Mouse (Mus musculus): Measurements from ENCODE around the gene Igdcc3. TPM values are rescaled to one million over a fixed set of nuclear protein-coding genes. Genes with fewer than 3 reads are reported as not detected.

Igdcc3 gene
- polyA plus RNA-seq, 1 experiment from 2014 or later: 230 TPM

DNA sequence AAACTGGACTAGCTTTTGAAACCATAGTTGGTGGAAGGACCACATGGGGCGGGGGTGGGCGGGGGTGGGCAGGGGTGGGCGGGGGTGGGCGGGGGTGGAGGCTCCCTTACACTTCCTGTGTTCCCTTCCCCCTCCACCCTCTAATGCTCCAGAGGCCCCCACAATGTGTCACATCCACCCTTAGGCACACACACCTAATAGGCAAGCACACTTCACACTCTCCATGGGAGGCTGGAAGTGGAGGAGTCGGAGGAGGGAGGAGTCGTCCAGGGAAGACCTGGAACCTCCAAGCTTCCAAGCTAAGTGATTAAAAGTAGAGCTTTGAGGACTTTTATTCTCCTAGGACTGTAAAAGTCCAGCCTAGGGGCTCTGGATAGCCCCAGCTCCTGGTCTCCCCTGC, 27.5 kb downstream of the Igdcc3 start:
- H3K27me3 ChIP-seq (ENCODE audit: low read depth, poor library complexity, severe bottlenecking): no peaks in the 10 kb centered on the region
- H3K36me3 ChIP-seq: peaks cover 45% of the 10 kb centered on the region
- peak overlapping the region; percentile 26 for H3K4me3 ChIP-seq
- peak overlapping the region; percentile 88 for H3K27ac ChIP-seq
- no peak for DNase-seq (ENCODE audit: low spot score)
- H3K9me3 ChIP-seq (replicated peaks): no peaks in the 10 kb centered on the region
- H3K4me1 ChIP-seq: peaks cover 91% of the 10 kb centered on the region
- 19% methylated on average over 6 of the region's 6 CpGs for WGBS

DNA sequence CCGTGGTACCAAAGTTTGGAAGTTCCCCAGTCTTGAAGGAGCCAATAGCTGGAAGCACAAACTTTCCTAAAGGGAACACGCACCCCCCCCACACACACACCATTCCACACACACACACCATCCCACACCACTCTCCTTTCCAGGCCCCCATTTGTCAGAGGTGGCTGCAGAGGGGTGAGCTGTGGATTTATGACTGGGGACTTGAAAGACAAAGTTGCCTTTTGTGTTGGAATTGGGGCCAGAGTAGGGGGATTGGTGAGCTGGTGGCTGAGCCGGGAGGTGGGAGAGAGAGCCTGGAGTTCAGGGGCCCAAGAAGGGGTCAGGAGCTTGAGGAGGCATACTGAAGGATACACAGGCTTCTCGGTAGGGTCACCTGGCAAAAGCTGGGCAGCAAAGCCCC, 28.0 kb downstream of the Igdcc3 start:
- Histone ChIP-seq H3K9me3 (replicated peaks) (no peaks in the 10 kb centered on the region), H3K27me3 (ENCODE audit: low read depth, poor library complexity, severe bottlenecking) (no peaks in the 10 kb centered on the region), H3K36me3 (peaks cover 47% of the 10 kb centered on the region), H3K4me3 (peak overlapping the region; percentile 26), H3K27ac (peak overlapping the region; percentile 88), H3K4me1 (peaks cover 91% of the 10 kb centered on the region)
- 15% methylated on average over 4 of the region's 4 CpGs for WGBS
- DNase-seq (ENCODE audit: low spot score): peak; percentile 69

DNA sequence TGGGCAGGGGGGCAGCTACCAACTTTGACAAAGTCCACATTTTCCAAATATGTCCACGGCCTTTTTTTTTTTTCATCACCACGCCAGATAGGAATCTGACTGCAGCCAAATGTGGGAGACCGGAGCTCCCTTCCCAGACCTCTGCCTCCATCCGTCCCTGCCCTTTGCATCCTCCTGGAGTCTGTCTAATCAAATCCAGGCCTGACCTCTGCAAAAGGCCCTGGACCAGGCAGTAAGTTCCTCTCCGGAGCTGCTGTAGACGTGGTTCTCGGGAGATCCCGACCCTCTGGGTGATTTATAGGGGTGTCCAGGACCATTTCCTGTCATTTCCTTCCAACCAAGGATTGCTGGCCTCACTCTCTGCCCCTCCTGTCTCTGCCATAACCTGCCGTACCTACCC, 31.7 kb downstream of the Igdcc3 start:
- H3K4me3 ChIP-seq: peak overlapping the region; percentile 24
- H3K4me1 ChIP-seq: peaks cover 95% of the 10 kb centered on the region
- peak overlapping the region; percentile 82 for H3K27ac ChIP-seq
- DNase-seq (ENCODE audit: low spot score): peak; percentile 72
- WGBS: 10% methylated on average over 9 of the region's 9 CpGs
- peaks cover 63% of the 10 kb centered on the region for H3K36me3 ChIP-seq
- H3K27me3 ChIP-seq (ENCODE audit: low read depth, poor library complexity, severe bottlenecking): no peaks in the 10 kb centered on the region
- H3K9me3 ChIP-seq (replicated peaks): no peaks in the 10 kb centered on the region

- Histone ChIP-seq H3K36me3 (peaks cover 80% of the 10 kb centered on the region), H3K4me1 (peaks cover 95% of the 10 kb centered on the region), H3K4me3 (peak overlapping the region; percentile 1), H3K27me3 (ENCODE audit: low read depth, poor library complexity, severe bottlenecking) (no peaks in the 10 kb centered on the region), H3K9me3 (replicated peaks) (no peaks in the 10 kb centered on the region), H3K27ac (peak overlapping the region; percentile 88)
- WGBS: 8% methylated on average over 5 of the region's 5 CpGs
- peak; percentile 65 for DNase-seq (ENCODE audit: low spot score)
Observed at GRCm38 (mm10) chr9:65175234-65175938, 34.4 kb downstream of the Igdcc3 start.

GRCm38 (mm10) chr9:65175939-65176871, 35.2 kb downstream of the Igdcc3 start:
- Histone ChIP-seq H3K9me3 (replicated peaks) (no peaks in the 10 kb centered on the region), H3K4me1 (peaks cover 96% of the 10 kb centered on the region), H3K27me3 (ENCODE audit: low read depth, poor library complexity, severe bottlenecking) (no peaks in the 10 kb centered on the region), H3K4me3 (peak overlapping the region; percentile 1; the same call in 1 of the 2 replicates), H3K36me3 (peaks cover 81% of the 10 kb centered on the region), H3K27ac (peak overlapping the region; percentile 88)
- DNase-seq (ENCODE audit: low spot score): peak; percentile 60
- WGBS: 27% methylated on average over 9 of the region's 9 CpGs

DNA sequence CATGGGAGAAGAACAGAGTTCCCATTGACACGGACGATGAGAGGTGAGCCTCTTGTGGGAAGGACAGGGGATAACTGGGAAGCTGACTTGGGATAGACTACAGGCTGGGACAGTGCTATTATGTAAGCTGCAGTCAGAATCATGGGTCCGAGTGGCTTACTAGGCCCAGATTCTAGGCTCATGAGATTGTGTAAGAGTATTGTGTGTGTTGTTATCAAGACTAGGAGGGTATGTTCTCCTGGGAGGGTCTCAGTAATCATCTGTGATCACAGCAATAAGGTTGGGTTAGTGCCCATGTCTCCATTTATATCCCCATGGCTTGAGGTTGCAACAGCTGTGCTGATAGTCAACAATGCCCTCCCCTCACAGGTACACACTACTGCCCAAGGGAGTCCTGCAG, 36.5 kb downstream of the Igdcc3 start:
- WGBS: 75% methylated on average over 3 of the region's 3 CpGs
- no peaks in the 10 kb centered on the region for H3K9me3 ChIP-seq (replicated peaks)
- H3K36me3 ChIP-seq: peaks cover 88% of the 10 kb centered on the region
- H3K27ac ChIP-seq: peak overlapping the region; percentile 88
- H3K4me1 ChIP-seq: peaks cover 94% of the 10 kb centered on the region
- H3K4me3 ChIP-seq: no peak overlapping the region
- DNase-seq (ENCODE audit: low spot score): no peak
- H3K27me3 ChIP-seq (ENCODE audit: low read depth, poor library complexity, severe bottlenecking): no peaks in the 10 kb centered on the region

DNA sequence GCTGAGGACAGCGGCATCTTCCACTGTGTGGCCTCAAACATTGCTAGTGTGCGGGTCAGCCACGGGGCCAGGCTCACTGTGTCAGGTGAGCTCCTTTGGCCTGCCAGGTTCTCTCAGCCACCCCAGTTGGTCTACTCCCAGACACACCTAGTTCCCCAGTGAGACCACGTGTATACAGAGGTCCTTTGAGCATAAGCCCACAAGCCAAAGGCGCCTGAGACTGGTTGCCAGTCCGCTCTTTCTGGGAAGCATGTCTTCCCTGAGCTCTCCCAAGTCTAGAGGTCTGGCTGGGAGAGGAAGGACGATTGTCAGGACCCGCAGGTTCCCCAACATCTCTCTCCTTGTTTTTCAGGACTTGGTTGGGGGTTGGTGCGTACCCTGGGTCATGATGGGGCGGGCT, 36.9 kb downstream of the Igdcc3 start:
- Histone ChIP-seq H3K27me3 (ENCODE audit: low read depth, poor library complexity, severe bottlenecking) (no peaks in the 10 kb centered on the region), H3K4me1 (peaks cover 94% of the 10 kb centered on the region), H3K9me3 (replicated peaks) (no peaks in the 10 kb centered on the region), H3K27ac (peak overlapping the region; percentile 88), H3K4me3 (0 out of 2 replicates have a peak overlapping the region, but pooled peaks have one; percentile 19), H3K36me3 (peaks cover 88% of the 10 kb centered on the region)
- no peak for DNase-seq (ENCODE audit: low spot score)
- 51% methylated on average over 10 of the region's 10 CpGs for WGBS

- Histone ChIP-seq H3K27ac (peak overlapping the region; percentile 88), H3K4me3 (peak overlapping the region; percentile 19), H3K9me3 (replicated peaks) (no peaks in the 10 kb centered on the region), H3K27me3 (ENCODE audit: low read depth, poor library complexity, severe bottlenecking) (no peaks in the 10 kb centered on the region), H3K4me1 (peaks cover 91% of the 10 kb centered on the region), H3K36me3 (peaks cover 88% of the 10 kb centered on the region)
- 3% methylated on average over 22 of the region's 22 CpGs for WGBS
- peak; percentile 71 for DNase-seq (ENCODE audit: low spot score)
Observed at GRCm38 (mm10) chr9:65178336-65179213, 37.6 kb downstream of the Igdcc3 start.

GRCm38 (mm10) chr9:65179817-65180624, 39.0 kb downstream of the Igdcc3 start:
- peak overlapping the region; percentile 88 for H3K27ac ChIP-seq
- H3K9me3 ChIP-seq (replicated peaks): no peaks in the 10 kb centered on the region
- H3K4me3 ChIP-seq: no peak overlapping the region
- peaks cover 92% of the 10 kb centered on the region for H3K36me3 ChIP-seq
- 18% methylated on average over 17 of the region's 17 CpGs for WGBS
- H3K27me3 ChIP-seq (ENCODE audit: low read depth, poor library complexity, severe bottlenecking): no peaks in the 10 kb centered on the region
- peak; percentile 64 for DNase-seq (ENCODE audit: low spot score)
- peaks cover 87% of the 10 kb centered on the region for H3K4me1 ChIP-seq

DNA sequence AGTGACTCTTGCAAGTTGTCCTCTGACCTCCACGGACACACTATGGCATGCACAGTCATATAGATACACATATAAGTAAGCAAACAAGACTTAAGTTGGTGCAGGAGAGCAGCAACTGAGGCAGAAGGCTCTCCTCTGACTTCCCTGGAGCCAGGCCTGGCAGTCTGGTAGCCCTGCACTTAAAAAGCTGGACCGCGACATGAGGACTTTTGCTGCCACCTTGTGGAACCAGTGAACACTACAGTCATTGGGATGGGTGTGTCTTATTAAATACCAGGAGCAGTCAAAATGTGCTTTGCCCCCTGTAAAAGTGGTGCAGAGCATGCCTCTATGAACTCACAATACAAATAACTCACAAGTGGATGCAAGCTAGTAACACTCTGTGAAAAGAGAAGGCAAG, 47.6 kb downstream of the Igdcc3 start:
- peaks cover 83% of the 10 kb centered on the region for H3K4me1 ChIP-seq
- WGBS: 5% methylated on average over 3 of the region's 3 CpGs
- H3K9me3 ChIP-seq (replicated peaks): no peaks in the 10 kb centered on the region
- peaks cover 30% of the 10 kb centered on the region for H3K36me3 ChIP-seq
- no peak overlapping the region for H3K4me3 ChIP-seq
- H3K27me3 ChIP-seq (ENCODE audit: low read depth, poor library complexity, severe bottlenecking): no peaks in the 10 kb centered on the region
- DNase-seq (ENCODE audit: low spot score): peak; percentile 89
- no peak overlapping the region for H3K27ac ChIP-seq

DNA sequence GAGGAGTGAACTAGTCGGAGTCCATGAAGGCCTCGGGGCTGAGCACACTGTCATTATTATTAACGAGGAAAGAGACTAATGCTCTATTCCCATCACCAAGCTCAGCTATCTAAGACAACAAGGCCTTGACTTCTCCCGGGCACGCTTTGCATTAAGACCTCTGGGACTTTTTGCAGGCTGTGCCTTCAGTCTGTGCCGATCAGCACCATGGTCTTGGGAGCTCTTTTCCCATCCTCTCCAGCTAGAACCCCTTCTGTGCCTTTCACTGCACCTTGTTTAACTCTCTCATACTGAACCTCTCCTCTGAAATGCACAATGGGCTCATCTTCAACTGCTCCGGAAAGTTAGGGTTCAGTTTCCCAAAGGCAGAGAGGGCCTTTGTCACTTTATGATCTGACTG, 49.3 kb downstream of the Igdcc3 start:
- peak; percentile 34 for DNase-seq (ENCODE audit: low spot score)
- H3K27me3 ChIP-seq (ENCODE audit: low read depth, poor library complexity, severe bottlenecking): no peaks in the 10 kb centered on the region
- H3K4me3 ChIP-seq: no peak overlapping the region
- H3K9me3 ChIP-seq (replicated peaks): no peaks in the 10 kb centered on the region
- peaks cover 87% of the 10 kb centered on the region for H3K4me1 ChIP-seq
- H3K27ac ChIP-seq: peak overlapping the region; percentile 86
- peaks cover 13% of the 10 kb centered on the region for H3K36me3 ChIP-seq
- WGBS: 39% methylated on average over 7 of the region's 7 CpGs

- peak overlapping the region; percentile 86 for H3K27ac ChIP-seq
- WGBS: 9% methylated on average over 2 of the region's 2 CpGs
- no peaks in the 10 kb centered on the region for H3K27me3 ChIP-seq (ENCODE audit: low read depth, poor library complexity, severe bottlenecking)
- H3K9me3 ChIP-seq (replicated peaks): no peaks in the 10 kb centered on the region
- H3K36me3 ChIP-seq: peaks cover 2% of the 10 kb centered on the region; the same call in 1 of the 2 replicates
- H3K4me1 ChIP-seq: peaks cover 87% of the 10 kb centered on the region
- peak; percentile 65 for DNase-seq (ENCODE audit: low spot score)
- peak overlapping the region; percentile 28 for H3K4me3 ChIP-seq
Observed at GRCm38 (mm10) chr9:65191389-65191754, 50.4 kb downstream of the Igdcc3 start.

All from limb, embryonic 10.5 days (tissue).